Mouse (Mus musculus): ENCODE measurements around the gene Grin2a.

Grin2a gene

DNA sequence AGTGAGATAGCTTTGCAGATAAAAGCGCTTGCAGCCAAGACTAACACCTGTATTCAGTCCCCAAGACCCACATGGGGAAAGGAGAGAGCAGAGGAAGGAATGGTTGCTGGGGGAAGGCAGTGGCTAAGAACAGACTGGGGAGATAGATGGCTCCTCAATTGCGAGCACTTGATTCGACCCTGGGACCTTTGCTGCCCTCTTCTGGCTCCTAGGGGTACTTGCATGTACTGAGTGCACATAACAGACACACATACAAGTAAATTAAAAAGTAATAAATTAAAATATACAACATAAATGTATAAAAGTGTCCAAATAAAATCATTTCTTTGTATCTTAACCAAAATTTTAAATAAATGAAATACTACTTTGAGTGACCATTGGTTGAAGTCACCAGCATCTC, 129.7 kb downstream of the Grin2a start:
- DNase-seq (ENCODE audit: low read depth, low spot score), result no peak

DNA sequence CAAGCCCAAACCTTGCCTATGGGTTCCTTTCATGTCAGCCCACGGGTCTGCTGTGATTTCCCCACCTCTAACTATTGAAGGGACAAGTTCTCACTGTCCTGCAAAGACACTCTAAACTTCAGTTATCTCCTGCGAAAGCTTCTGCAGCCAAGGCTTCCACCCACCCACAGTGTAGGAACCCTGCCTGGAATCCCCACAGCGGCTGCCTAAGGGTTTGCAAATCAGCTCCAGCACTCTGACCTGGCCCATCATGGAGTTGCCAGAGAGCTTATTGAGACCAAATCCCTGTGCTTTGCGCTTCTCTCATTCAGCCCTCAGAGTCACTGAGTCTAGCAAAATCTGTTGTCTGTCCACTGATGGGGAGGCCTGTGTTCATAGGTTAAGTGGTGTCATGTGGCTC, 130.3 kb downstream of the Grin2a start:
- DNase-seq (ENCODE audit: low read depth, low spot score), result no peak

DNA sequence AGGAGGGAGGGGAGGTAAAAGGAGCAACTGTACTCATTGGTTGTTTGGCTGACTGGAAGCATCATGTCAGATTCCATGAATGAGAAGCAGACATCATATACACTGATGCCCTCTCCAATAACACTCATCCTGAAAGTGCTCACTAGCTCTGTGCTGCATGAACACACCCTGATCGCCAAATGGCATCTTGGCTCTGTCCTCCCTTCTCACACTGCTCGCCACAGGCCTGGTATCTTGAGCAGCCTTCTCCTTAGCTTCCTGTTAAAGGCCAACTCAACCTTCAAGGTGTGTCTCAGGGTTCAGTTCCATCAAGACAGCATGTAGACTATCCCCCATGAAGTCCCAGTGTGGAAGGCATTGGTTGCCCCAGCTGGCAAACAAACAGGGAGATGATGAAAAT, 137.6 kb downstream of the Grin2a start:
- no peak for DNase-seq (ENCODE audit: low read depth, low spot score)

DNA sequence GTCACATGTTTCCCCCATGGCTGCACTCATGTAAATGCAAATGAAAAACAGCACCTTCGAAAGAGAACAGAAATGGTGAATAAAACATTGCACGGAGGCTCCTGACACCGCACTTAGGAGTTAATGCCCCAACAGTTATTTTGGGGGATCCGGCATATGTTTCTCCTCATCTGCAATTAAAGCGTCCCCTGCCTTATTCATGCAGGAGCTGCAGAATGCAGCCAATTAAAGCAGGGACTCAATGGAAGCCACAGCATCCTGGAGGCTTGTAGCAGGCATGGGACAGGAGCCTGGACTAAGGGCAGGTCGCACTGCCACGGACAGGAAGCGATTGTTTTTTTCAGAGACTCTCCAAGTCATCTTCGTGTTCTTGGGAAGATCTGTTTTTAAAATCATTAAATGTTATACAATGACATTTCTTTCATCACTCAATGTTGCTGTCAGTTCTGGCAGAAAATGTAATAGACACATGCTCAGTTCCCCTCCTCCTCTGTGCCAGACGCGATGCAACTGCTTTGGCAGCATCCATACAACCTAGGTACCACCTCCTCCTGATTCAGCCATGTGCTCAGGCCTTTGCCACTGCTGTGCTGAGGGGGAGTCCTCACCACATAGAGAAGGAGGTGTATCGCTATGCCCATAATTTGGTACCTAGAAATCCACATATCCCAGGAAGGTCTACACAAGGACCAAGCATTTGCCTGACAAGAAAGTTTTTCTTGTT, 143.9 kb downstream of the Grin2a start:
- no peak for DNase-seq (ENCODE audit: low read depth, low spot score)

DNA sequence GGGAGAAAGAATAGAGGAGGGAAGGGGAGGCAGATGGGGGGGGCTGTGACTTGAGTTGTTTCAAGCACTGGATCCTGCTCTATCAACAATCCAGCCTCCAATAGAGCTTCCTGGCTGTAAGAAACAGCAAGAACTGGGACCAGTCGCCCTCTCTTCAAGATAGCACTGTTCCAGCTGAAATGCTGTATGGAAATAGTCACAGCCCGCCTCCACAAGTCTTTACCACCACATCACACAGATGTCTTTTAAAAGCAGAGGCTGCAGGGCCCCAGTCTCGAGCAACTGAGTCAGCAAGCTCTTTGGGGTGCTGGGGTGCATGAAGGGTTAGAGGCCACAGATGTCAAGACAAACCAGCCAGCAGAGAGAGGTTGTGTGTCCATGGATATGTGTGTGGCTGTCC, 153.9 kb downstream of the Grin2a start:
- no peak for DNase-seq (ENCODE audit: low read depth, low spot score)

DNA sequence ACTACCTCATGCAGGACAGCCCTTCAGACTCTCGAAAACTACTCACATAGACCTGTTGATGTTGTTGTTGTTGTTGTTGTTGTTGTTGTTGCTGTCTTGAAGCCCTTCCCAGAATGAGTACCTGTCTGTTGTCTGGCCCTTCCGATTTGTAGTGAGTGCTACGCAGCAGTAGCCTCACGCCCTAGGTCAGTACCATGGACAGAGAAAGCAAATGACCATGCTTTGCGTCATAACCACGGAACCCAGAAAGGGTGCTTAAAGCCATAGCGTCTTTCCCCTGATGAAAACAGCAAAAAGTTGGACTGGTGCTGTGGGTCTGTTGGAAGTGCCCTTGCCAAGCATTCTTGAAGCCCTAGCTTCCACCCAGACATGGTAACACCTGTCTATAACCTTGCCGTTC, 158.8 kb downstream of the Grin2a start:
- DNase-seq (ENCODE audit: low read depth, low spot score), result no peak

DNA sequence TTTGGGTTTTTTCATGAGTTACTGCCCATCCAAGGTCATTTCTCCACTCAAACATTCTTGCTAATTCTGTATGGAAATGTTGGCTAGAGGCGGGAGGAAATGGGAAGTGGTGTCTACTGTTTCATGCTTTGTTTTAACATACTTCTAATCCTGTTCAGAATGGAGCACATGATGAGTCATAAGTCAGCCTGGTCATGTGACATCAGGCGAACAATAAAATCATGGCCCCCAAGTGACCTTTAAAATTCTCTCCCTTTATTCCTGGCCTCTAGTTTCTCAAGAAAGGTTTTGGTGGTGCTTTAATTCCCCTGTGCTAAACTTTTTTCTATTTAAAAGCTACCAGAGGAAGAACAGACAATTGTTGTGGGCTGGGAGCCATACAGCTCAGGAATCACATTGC, 161.1 kb downstream of the Grin2a start:
- no peak for DNase-seq (ENCODE audit: low read depth, low spot score)

DNA sequence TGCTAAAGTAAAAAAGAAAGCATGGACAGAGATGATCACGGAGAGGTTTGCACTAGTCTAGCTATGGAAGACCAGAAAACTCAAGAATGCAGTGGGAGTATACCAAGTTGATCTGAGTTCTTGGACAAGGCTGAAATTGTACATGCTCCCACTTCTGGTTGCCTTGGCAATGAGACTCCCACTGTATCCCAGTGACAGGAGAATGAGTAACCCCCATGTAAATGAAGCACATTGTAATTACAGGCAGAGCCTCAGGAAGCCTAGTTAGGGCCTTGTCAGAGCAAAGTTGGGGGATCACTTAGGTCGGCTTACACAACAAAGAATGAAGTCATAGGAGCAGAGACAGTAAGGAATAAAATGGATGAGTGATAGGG, 170.3 kb downstream of the Grin2a start:
- no peak for DNase-seq (ENCODE audit: low read depth, low spot score)

DNA sequence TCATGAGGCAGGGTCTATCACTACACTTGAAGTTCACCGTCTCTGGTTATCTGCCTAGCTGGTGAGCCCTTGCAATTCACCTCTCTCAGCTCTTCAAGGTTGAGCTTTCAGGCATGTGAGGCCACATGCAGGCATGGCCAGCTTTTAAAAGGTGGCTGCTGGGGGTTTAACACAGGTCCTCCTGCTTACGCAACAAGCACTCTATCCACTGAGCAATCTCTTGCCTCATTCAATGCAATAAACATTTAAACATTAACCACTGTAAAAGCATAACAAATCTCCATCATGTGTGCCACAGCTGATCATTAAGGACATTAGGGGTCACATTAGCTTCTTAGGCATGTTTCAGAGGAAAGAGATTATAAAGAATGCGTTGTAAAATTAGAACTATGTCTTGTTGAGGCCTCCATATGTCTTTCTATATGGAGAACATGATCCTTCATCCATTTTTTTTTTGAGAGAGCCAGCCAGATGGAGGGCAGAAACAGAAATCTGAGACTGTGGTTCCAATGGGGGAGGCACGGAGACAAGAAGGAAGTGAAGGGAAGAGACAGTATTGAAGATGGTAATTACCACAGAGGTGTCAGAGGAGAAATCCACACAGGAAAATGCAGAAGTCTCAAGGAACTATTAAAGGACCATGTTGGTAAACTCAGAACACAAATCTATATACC, 170.8 kb downstream of the Grin2a start:
- no peak for DNase-seq (ENCODE audit: low read depth, low spot score)

DNA sequence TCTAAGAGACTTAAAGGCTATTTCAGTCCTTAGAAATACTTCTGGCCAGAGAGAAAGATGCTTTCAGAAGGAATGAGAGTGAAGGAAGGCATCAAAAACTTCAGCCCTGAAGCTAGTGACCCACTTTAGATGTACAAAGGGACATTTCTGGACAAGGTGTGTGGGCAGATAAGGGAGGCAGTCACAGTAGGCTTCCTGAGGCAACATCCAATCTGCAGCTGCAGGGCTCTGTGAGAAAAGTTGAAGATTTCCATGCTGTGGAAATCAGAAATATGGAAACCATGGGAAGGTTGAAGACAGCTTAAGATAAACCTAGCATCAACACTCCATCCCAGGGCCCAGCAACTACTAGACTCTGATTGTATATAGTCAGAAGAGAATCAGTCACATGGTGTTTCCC, 171.7 kb downstream of the Grin2a start:
- DNase-seq (ENCODE audit: low read depth, low spot score), result no peak

DNA sequence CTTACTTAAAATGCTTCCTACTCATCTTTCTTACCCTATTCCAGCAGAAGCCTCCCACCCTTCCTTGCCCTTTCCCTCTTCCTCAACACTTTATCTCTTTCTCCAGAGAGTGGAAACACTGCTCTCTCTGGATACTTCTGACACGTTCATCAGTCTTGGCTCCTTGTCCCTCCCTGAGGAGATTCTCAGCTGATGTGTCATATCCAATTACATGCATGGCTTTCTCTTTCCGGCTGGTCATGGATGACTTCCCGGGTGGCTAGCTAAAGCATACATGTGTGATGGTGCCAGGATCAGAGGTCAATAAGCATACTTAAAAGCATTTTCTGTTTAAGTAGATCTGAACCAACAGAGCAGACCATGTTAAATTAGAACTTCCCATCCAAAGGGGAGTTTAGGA, 175.9 kb downstream of the Grin2a start:
- no peak for DNase-seq (ENCODE audit: low read depth, low spot score)

DNA sequence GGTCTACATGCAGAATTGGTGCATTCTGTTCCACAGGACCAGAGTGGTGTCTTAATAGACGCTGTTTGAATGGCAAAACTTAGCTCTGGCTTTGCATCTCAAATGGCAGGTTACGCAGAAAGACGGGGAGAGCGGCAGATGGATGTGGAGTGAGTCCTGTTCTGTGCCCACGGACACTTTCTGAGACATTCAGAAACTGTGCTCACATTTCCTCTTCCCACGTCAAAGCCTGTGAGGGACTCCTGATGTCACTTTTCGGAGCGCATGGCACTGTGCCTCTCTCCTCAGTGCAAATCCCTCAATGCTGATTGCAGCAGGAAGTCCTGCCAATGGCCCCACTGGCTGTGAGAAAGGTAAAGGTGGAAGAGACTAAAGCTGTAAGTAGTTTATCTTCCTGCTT, 194.0 kb downstream of the Grin2a start:
- no peak for DNase-seq (ENCODE audit: low read depth, low spot score)

DNA sequence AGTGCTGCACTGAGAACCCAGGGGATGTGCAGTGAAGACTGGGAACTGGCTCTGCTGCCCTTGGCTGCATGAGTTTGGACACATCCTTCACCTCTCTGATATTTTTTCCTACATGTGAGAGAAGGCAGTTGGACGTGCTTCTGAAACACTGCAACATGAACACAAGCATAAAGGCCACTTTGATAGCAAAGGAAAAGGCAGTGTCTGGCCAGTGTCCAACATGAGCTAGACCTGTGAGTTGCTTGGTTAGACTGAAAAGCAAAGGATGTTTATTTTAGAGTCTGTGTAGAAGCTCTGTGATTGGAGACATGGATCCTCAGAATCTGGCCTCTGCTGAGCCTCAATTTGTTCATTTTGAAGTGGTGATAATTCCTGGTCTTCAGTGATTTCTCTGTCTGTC, 195.1 kb downstream of the Grin2a start:
- no peak for DNase-seq (ENCODE audit: low read depth, low spot score)

DNA sequence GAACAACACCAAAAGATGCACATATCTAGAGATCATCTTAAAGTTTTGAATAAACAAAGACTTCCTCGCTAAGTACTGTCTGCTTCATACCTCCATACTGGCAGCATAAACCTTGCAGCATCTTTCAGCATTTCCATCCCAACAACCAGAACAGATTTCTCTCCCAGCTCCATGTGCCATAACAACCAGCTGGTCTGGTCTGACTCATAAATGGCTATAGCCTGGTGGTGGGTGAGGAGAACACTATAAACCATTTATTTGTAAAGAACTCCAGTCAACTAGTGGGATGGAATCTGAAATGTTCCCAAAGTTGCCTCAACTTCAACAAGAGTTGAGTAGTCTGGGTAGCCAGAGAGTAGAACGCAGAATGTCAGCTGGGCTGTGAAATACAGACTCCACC, 202.4 kb downstream of the Grin2a start:
- no peak for DNase-seq (ENCODE audit: low read depth, low spot score)

DNA sequence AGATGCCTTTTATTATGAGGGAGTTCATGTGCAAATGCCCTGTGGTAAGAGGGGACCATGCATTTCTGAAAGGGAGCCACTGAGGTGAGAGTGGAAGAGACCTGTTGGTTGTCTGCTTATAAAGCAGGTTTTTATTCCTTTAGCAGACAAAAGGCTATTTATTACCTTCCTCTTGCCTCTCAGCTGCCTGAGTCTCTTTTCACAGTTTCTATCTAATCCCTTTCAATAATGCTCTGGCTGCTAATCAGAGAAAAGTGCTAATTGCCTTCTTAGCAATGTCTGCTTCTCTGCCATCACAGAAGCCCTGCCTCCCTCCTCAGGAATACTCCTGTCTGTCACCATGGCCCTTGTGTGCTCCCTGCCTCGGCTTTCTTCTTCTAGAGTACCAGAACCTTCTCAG, 209.1 kb downstream of the Grin2a start:
- DNase-seq (ENCODE audit: low read depth, low spot score), result no peak

DNA sequence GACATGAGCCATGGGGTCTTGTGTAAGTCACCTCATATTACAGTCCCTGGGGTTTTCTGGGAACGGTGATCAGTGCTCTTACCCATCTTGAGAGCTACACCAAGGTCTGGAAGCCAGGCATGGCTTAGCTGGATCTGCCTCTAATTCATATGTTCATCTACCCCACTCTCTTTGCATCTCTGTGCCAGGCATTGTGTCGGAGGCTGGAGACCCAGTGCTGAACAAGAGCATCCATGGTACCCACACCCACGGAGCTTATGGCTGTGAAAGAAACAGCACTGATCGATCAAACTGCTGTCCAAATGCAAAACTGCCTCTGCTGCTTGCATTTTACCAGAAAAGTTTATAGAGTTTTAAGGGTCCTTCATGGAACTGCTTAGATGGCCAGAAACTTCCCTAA, 209.5 kb downstream of the Grin2a start:
- DNase-seq (ENCODE audit: low read depth, low spot score), result no peak

DNA sequence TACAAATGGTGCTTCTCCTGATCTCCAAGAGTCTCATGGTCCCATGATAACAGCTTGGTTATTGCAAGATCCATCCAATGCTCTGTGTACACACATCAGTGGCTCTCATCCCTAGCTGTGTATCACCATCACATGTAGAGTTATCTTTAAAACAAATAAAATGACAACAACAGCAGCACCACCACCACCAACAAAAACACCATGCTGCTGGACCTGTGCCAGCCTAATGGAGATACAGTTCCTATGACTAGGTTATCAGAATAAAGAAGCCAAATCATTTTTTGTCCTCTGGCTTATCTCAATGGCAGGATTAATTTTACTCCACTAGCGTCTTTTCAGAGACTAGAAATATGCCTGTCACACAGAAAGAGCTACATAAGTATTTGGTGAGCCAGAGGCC, 226.4 kb downstream of the Grin2a start:
- DNase-seq (ENCODE audit: low read depth, low spot score), result no peak

DNA sequence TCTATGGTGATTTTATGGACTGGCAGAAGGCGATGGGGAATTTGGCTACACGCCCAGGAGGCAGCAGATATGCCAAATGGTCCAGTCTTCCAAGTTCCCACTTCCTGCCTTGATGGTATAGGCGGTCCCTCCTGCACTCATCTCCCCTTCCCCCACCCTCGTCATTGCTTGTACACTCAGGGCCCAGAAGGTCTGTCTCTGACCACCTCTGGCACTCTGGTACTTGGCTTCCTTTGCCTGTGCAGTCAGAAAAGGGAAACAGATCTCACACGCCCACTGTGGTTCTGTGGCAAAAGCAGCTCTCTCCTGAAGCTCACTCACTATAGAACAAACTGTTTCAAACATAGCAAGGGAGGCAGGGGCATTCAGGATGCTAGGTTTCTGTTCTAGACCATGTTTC, 227.0 kb downstream of the Grin2a start:
- DNase-seq (ENCODE audit: low read depth, low spot score), result no peak

DNA sequence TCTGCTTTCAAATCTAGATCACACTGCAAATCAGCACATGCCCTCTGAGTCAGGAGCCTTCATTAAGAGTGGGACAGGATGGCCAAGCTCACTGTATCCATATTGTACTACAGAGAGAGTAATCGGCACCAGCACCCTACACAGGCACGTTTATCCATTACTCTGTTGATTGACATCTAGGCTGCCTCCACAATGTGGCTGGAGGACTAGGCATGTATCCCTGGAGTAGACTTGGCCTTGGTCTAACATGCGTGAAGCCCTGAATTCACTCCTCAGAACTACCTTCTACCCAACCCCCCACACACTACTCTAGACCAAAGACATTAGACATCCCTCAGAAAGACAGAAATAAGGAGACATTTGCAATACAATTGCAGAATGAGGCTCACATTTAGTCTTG, 227.4 kb downstream of the Grin2a start:
- DNase-seq (ENCODE audit: low read depth, low spot score), result no peak

DNA sequence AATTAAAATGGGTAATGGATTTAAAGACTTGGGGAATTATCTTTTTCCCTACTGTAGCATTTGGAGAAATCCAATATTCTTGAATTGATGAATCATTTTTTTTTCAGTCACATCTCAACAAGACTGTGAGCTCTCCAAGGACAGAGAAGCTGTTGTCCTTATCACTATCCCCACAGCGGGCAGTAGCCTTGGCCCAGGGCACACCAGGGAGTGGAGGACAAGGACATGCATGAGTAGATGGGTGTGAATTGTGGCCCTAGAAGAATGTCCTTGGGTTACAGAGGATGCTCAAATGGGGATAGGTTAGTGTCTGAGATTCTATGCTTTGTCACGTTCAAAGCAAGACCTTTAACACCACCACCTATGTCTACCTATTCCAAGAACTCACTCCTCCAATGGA, 231.3 kb downstream of the Grin2a start:
- no peak for DNase-seq (ENCODE audit: low read depth, low spot score)

DNA sequence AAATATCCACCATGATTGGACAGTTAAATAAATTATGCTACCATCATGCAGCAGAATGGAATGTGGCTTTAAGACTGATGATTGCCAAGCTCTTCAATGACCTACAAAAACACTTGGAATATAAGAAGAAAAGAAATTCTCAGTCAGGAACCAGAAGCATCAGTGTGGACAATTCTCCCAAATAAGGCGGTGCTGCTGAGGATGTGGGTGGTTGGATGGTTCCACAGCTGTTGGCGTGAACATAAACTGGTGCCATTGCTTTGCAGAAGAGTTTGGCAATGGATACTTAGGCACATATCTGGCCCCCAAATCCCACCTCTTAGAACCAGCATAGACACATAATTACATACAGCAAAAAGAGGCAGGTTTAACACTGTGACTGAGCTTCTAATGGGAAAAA, 235.0 kb downstream of the Grin2a start:
- no peak for DNase-seq (ENCODE audit: low read depth, low spot score)

DNA sequence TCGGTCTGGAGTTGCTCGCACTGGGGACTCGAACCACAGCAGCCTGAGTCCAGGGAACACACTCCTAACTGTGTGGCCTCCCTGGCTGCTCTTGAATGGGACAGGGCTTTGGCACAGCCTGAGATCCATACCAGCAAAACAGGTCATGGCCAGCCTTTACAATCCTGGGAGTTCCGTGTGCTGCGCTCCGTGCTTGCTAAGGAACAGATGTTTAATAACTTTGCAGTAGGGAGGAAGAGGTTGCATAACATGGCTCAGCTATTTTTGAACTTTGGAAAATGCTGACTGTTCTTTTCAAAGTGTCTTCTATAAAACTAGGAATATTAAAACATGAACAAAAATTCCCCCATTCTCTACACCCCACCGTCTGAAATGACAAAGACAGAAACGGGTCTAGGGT, 238.5 kb downstream of the Grin2a start:
- DNase-seq (ENCODE audit: low read depth, low spot score), result no peak

DNA sequence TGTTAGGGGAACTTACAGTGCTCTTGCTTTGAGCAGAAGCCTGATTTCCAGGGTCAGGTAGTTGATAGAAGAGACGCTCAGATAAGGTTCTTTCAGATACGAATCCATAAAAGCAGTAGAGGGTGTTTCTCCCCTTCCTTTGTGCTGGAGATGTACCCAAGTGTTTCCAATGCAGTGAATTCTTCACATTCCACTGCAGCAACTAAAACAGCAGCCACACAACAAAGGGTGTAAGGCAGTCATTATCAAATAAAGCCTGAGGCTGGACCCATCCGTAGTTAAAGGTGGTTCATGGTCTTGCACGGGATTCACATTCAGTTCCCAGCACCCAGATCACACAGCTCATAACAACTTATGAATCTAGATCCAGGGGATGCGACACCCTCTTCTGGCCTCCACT, 241.3 kb downstream of the Grin2a start:
- no peak for DNase-seq (ENCODE audit: low read depth, low spot score)

DNA sequence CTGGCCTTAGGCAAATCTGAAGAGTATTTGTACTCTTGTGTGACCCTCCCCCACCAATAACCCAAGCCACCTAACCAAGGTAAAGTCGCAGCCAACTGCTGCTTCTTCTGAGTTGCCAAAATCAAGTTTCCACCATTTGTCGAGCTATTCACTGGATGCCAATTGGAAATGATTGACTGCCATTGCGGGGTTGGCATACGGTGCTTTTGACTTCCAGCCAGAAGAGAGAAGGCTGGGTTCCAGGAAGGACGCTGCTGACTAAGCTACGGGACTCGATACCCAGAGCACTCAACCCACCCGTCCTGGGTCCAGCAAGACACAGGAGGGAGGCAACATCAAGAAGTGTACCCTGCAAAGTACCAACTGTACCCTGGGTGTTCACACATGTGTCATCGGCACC, 242.3 kb downstream of the Grin2a start:
- no peak for DNase-seq (ENCODE audit: low read depth, low spot score)

Data from CD4-positive helper T cell, adult 2 months (primary cell).